Mouse (Mus musculus) brown adipose tissue, adult 24 weeks (tissue): ENCODE data around the gene Adipor1. TPM values are rescaled to one million over a fixed set of nuclear protein-coding genes. Genes with fewer than 3 reads are reported as not detected.
"Not testable (repeated sequence)": the region's sequence is repeated elsewhere in the genome, so short reads cannot be mapped to it uniquely, and the experiment has no call there.

Experiments used
- H3K27ac ChIP-seq: fragments of 200-500 bp; replicated peaks from 2 replicates; pipeline ENCODE4 v1.5.1; 2012; ENCODE audit warnings: low read depth, mild to moderate bottlenecking, low read length
- H3K4me1 ChIP-seq: fragments of 200-500 bp; 2 replicates; pipeline ENCODE4 v1.6.1; 2012; ENCODE audit warnings: low read length, mixed read lengths; ENCODE audit not compliant: control insufficient read depth, insufficient read depth, insufficient read length
- H3K4me3 ChIP-seq: fragments of 200-500 bp; 2 replicates; pipeline ENCODE4 v1.5.1; 2012; ENCODE audit warnings: low read depth, mild to moderate bottlenecking, low read length, moderate library complexity; ENCODE audit not compliant: insufficient read depth
- polyA plus RNA-seq: library from polyadenylated mRNA; stranded (reverse); fragments of >200 nt; gene quantifications from 2 replicates; pipeline ENCODE4 v1.2.4, GENCODE M21; 2012; ENCODE audit not compliant: missing spikeins, insufficient read depth, insufficient read length

Gene Adipor1
- polyA plus RNA-seq, 1 experiment, result 119 TPM

- not testable (repeated sequence) for H3K4me1 ChIP-seq, H3K4me3 ChIP-seq, H3K27ac ChIP-seq
Observed at GRCm38 (mm10) chr1:134443288-134443687, 28.1 kb downstream of the Adipor1 start.

GRCm38 (mm10) chr1:134445418-134445817 lies 30.2 kb downstream of the Adipor1 start:
- peaks cover 3% of the 10 kb centered on the region for H3K4me1 ChIP-seq
- 0 out of 2 replicates have a peak overlapping the region, but pooled peaks have one; percentile 30 for H3K27ac ChIP-seq
- no peak overlapping the region for H3K4me3 ChIP-seq

GRCm38 (mm10) chr1:134448537-134448936 lies 33.4 kb downstream of the Adipor1 start:
- H3K27ac ChIP-seq, H3K4me1 ChIP-seq, H3K4me3 ChIP-seq: not testable (repeated sequence)

GRCm38 (mm10) chr1:134450201-134450600 lies 35.0 kb downstream of the Adipor1 start:
- H3K4me3 ChIP-seq, result no peak overlapping the region
- H3K4me1 ChIP-seq, result no peaks in the 10 kb centered on the region

GRCm38 (mm10) chr1:134450986-134451385 lies 35.8 kb downstream of the Adipor1 start:
- no peaks in the 10 kb centered on the region for H3K4me1 ChIP-seq
- no peak overlapping the region for H3K27ac ChIP-seq
- no peak overlapping the region for H3K4me3 ChIP-seq

More at GRCm38 (mm10) chr1:134450201-134450600, 35.0 kb downstream of the Adipor1 start:
- no peak overlapping the region for H3K27ac ChIP-seq

GRCm38 (mm10) chr1:134454904-134455824 lies 40.0 kb downstream of the Adipor1 start, which contains the start of gene Klhl12:
TSS of gene Klhl12 (plus strand) at chr1:134455531.
- Histone ChIP-seq H3K4me1 (no peaks in the 10 kb centered on the region), H3K27ac (peak within 1 kb of the TSS; percentile 39), H3K4me3 (peak within 1 kb of the TSS; percentile 82)

GRCm38 (mm10) chr1:134456060-134456459 lies 40.9 kb downstream of the Adipor1 start:
- H3K27ac ChIP-seq, result no peak overlapping the region
- no peaks in the 10 kb centered on the region for H3K4me1 ChIP-seq
- H3K4me3 ChIP-seq, result peak overlapping the region; percentile 82

- Histone ChIP-seq H3K27ac (no peak overlapping the region), H3K4me1 (no peaks in the 10 kb centered on the region), H3K4me3 (no peak overlapping the region)
Observed at GRCm38 (mm10) chr1:134458139-134458727, 43.1 kb downstream of the Adipor1 start.

GRCm38 (mm10) chr1:134460294-134461284 lies 45.4 kb downstream of the Adipor1 start:
- Histone ChIP-seq H3K4me3 (no peak overlapping the region), H3K27ac (no peak overlapping the region), H3K4me1 (no peaks in the 10 kb centered on the region)

Other genes with a start within 250 kb of the Adipor1 start
- gene Chil1, start 233.2 kb upstream of the Adipor1 start, polyA plus RNA-seq, result not detected in 2 replicates
- gene Mybph, start 221.9 kb upstream of the Adipor1 start, polyA plus RNA-seq, result not detected in 2 replicates
- gene Adora1, start 179.9 kb upstream of the Adipor1 start, polyA plus RNA-seq, result 41.1 and 67.9 TPM in 2 replicates
- not detected in 2 replicates for gene Myog, start 125.4 kb upstream of the Adipor1 start, polyA plus RNA-seq
- 1.7 TPM in 1 of 2 replicates, not detected in the other for gene Ppfia4, start 82.5 kb upstream of the Adipor1 start, polyA plus RNA-seq
- gene Tmem183a, start 53.4 kb upstream of the Adipor1 start, polyA plus RNA-seq, result 20.2 and 20.8 TPM in 2 replicates
- not detected in 2 replicates for gene 4933406M09Rik, start 29.4 kb upstream of the Adipor1 start, polyA plus RNA-seq
- gene Cyb5r1, start 9.8 kb upstream of the Adipor1 start, polyA plus RNA-seq, result 21.2 and 26.5 TPM in 2 replicates
- 7.0 and 9.9 TPM in 2 replicates for gene Klhl12, start 40.2 kb downstream of the Adipor1 start, polyA plus RNA-seq
- 24.7 and 25.4 TPM in 2 replicates for gene Rabif, start 79.3 kb downstream of the Adipor1 start, polyA plus RNA-seq
- not detected in 2 replicates for gene Mgat4e, start 134.3 kb downstream of the Adipor1 start, polyA plus RNA-seq
- 6.8 and 8.9 TPM in 2 replicates for gene Kdm5b, start 144.8 kb downstream of the Adipor1 start, polyA plus RNA-seq
- gene Syt2, start 231.3 kb downstream of the Adipor1 start, polyA plus RNA-seq, result not detected in 2 replicates